Mouse (Mus musculus) olfactory bulb, adult 2 months (tissue): ENCODE data around the gene Hoxc4.

Experiments used
- CTCF ChIP-seq: fragments of 200-500 bp; IDR thresholded peaks from 2 replicates; pipeline ENCODE4 v1.5.1; 2012; ENCODE audit warnings: low read depth, mild to moderate bottlenecking, low read length, moderate library complexity; ENCODE audit not compliant: insufficient read depth
- POLR2A ChIP-seq: fragments of 200-500 bp; IDR thresholded peaks from 2 replicates; pipeline ENCODE4 v1.6.1; 2012; ENCODE audit warnings: mild to moderate bottlenecking, low read depth, low read length, moderate library complexity; ENCODE audit not compliant: insufficient read depth

DNA sequence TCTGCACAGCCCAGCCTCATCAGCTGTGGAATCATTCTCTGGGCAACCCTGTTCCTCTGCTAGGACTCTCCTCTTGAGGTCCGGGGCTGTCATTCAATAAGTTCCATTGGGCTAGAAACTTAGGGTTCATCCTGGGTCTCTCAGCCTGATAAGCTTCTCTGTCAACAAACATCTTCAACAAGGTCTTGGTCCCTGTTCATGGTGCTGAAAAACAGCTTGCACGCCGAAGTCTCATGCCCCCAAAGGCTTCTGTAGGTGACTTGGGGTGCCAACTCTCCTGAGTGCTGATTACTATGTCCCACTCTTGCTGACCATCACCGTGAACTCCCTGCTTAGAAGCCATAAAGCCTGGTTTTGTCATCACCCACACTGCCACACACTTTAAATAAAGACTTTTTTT, 63.9 kb downstream of the Hoxc4 start:
- TF ChIP-seq CTCF (no peak), POLR2A (no peak)
